ENCODE assay signal across 27 mouse cellular contexts in genomic region chr3:109478297-109478696, GRCm38 (mm10).
DNase-seq lines count a peak whose midpoint lies in the region; ATAC-seq and TF ChIP-seq lines count a peak whose summit lies in the region.
"Had no signal": no experiment of that assay in that cellular context is flagged by ENCODE, and none has a peak within 500 bp of the region (broad histone marks: within the 10 kb centered on the region; RNA-seq: fewer than 3 reads in every experiment).

No protein-coding gene starts in this region.

- H3K27me3 ChIP-seq in heart, postnatal 0 days (ENCODE audit: control insufficient read depth, insufficient read depth, low read length): no peaks in the 10 kb centered on the region
- no peaks in the 10 kb centered on the region for H3K27me3 ChIP-seq in heart, embryonic 10.5 days (ENCODE audit: insufficient read depth, poor library complexity, severe bottlenecking)
- H3K27me3 ChIP-seq: embryonic facial prominence, embryonic 12.5 days; embryonic facial prominence, embryonic 15.5 days; heart, embryonic 12.5 days; heart, embryonic 15.5 days had no signal

- no peak for ATAC-seq in heart, postnatal 0 days (ENCODE audit: insufficient read depth, low read depth)
- ATAC-seq: CD4-positive, CD25-positive, alpha-beta regulatory T cell, adult 4 months; forebrain, embryonic 14.5 days; forebrain, postnatal 0 days; hindbrain, postnatal 0 days; inflammation-experienced regulatory T-cells, adult 6 months had no signal

- no peaks in the 10 kb centered on the region for H3K36me3 ChIP-seq in heart, postnatal 0 days (replicated peaks; ENCODE audit: control insufficient read depth, insufficient read depth, low read length)
- H3K36me3 ChIP-seq in heart, embryonic 10.5 days: no peaks in the 10 kb centered on the region
- no peaks in the 10 kb centered on the region for H3K36me3 ChIP-seq in macrophage (ENCODE audit: inconsistent target)
- H3K36me3 ChIP-seq: embryonic facial prominence, embryonic 12.5 days; embryonic facial prominence, embryonic 15.5 days; heart, embryonic 12.5 days; heart, embryonic 15.5 days had no signal

- H3K4me3 ChIP-seq in heart, postnatal 0 days (ENCODE audit: low read depth, low read length): no peak overlapping the region
- H3K4me3 ChIP-seq in heart, embryonic 10.5 days: no peak overlapping the region
- no peak overlapping the region; the same call in 1 of the 2 replicates for H3K4me3 ChIP-seq in bone marrow macrophage, adult 2 months (ENCODE audit: insufficient read depth, low read length)
- no peak overlapping the region for H3K4me3 ChIP-seq in macrophage (ENCODE audit: inconsistent target)
- H3K4me3 ChIP-seq: embryonic facial prominence, embryonic 12.5 days; embryonic facial prominence, embryonic 15.5 days; heart, embryonic 12.5 days; heart, embryonic 15.5 days had no signal

- H3K9ac ChIP-seq in heart, postnatal 0 days (replicated peaks; ENCODE audit: low read depth, low read length): no peak overlapping the region
- H3K9ac ChIP-seq: embryonic facial prominence, embryonic 12.5 days; embryonic facial prominence, embryonic 15.5 days; forebrain, postnatal 0 days; heart, embryonic 12.5 days; heart, embryonic 15.5 days; hindbrain, embryonic 14.5 days had no signal

- H3K4me2 ChIP-seq in heart, postnatal 0 days (ENCODE audit: low read depth, low read length): no peak overlapping the region
- H3K4me2 ChIP-seq: embryonic facial prominence, embryonic 12.5 days; embryonic facial prominence, embryonic 15.5 days; heart, embryonic 12.5 days; heart, embryonic 15.5 days; hindbrain, embryonic 14.5 days had no signal

- H3K79me2 ChIP-seq in macrophage (ENCODE audit: inconsistent target): peaks cover 88% of the 10 kb centered on the region

- TF ChIP-seq EP300 in heart, postnatal 0 days (IDR thresholded peaks at IDR 0.05; ENCODE audit: low read depth): no peak

- no peak for TF ChIP-seq POLR2A in bone marrow macrophage, adult 2 months (IDR thresholded peaks at IDR 0.05; ENCODE audit: borderline replicate concordance, low read depth, low read length)

- DNase-seq in heart, postnatal 0 days (ENCODE audit: low spot score): peak; percentile 2
- no peak for DNase-seq in heart, embryonic 10.5 days (ENCODE audit: low spot score)
- DNase-seq in 3T3-L1 (ENCODE audit: low read depth, low spot score): peak; percentile 25
- no peak for DNase-seq in right cerebral cortex, postnatal 36 days (ENCODE audit: low spot score in 2 of 2)
- DNase-seq in urinary bladder, postnatal 10 days (ENCODE audit: low spot score): no peak
- no peak for DNase-seq in kidney, adult 9 months
- DNase-seq: adrenal gland, adult 8-10 months; adrenal gland, postnatal 25 days; cerebellum, adult 18-20 months; cerebellum, adult 9-10 months; cerebellum, postnatal 14 days; forebrain, postnatal 0 days; gastrocnemius, postnatal 36 days; heart, adult 11 months; heart, postnatal 14 days; heart, postnatal 4 days had no signal

- peaks cover 9% of the 10 kb centered on the region; the same call in 1 of the 2 replicates for H3K4me1 ChIP-seq in heart, postnatal 0 days (ENCODE audit: control insufficient read depth, insufficient read depth)
- H3K4me1 ChIP-seq in heart, embryonic 10.5 days: peaks cover 6% of the 10 kb centered on the region; the same call in 1 of the 2 replicates
- H3K4me1 ChIP-seq in bone marrow macrophage, adult 2 months (ENCODE audit: control insufficient read depth, insufficient read depth, low read length): peaks cover 68% of the 10 kb centered on the region
- H3K4me1 ChIP-seq: embryonic facial prominence, embryonic 12.5 days; embryonic facial prominence, embryonic 15.5 days had no signal

- no peak overlapping the region for H3K27ac ChIP-seq in heart, postnatal 0 days (ENCODE audit: low read depth)
- H3K27ac ChIP-seq in heart, embryonic 10.5 days: no peak overlapping the region
- H3K27ac ChIP-seq in bone marrow macrophage, adult 2 months (ENCODE audit: insufficient read depth, low read depth, low read length): peak overlapping the region; percentile 93
- H3K27ac ChIP-seq in macrophage: peak overlapping the region; percentile 86
- H3K27ac ChIP-seq: embryonic facial prominence, embryonic 12.5 days; embryonic facial prominence, embryonic 15.5 days; heart, embryonic 15.5 days; hindbrain, embryonic 14.5 days; hindbrain, postnatal 0 days had no signal

- H3K9me3 ChIP-seq in heart, postnatal 0 days (replicated peaks; ENCODE audit: control insufficient read depth, low read length): no peaks in the 10 kb centered on the region
- H3K9me3 ChIP-seq in heart, embryonic 10.5 days: no peaks in the 10 kb centered on the region
- H3K9me3 ChIP-seq: embryonic facial prominence, embryonic 12.5 days; embryonic facial prominence, embryonic 15.5 days; heart, embryonic 12.5 days; heart, embryonic 15.5 days had no signal

- whole genome bisulfite sequencing in heart, postnatal 0 days: 82% methylated on average over 4 of the region's 4 CpGs
- WGBS in heart, embryonic 10.5 days: 86% methylated on average over 4 of the region's 4 CpGs
- WGBS in macrophage (ENCODE audit: missing documents): 10% methylated on average over 4 of the region's 4 CpGs

- no peak for TF ChIP-seq CTCF in heart, postnatal 0 days (IDR thresholded peaks at IDR 0.05; ENCODE audit: low read depth)
- no peak for TF ChIP-seq CTCF in bone marrow macrophage, adult 2 months (IDR thresholded peaks at IDR 0.05; ENCODE audit: low read depth, low read length)

Comparison
In these comparisons a context has a peak if more than half of its experiments do, and no peak if none do; other contexts are left out.
1. DNase-seq: peak in heart, postnatal 0 days (single experiment) and 3T3-L1 (single experiment); none in heart, embryonic 10.5 days (single experiment), right cerebral cortex, postnatal 36 days (0 of 2), urinary bladder, postnatal 10 days (single experiment) and kidney, adult 9 months (single experiment).
2. H3K27ac ChIP-seq: peak in bone marrow macrophage, adult 2 months (single experiment) and macrophage (single experiment); none in heart, postnatal 0 days (single experiment) and heart, embryonic 10.5 days (single experiment).